Mouse (Mus musculus): ENCODE data around the gene Olfr1118.
"Not testable (repeated sequence)": the region's sequence is repeated elsewhere in the genome, so short reads cannot be mapped to it uniquely, and the experiment has no call there.

The Olfr1118 gene

GRCm38 (mm10) chr2:87307281-87307680 is at the start of gene Olfr1118:
Gene Olfr1118, plus strand, starts transcription at chr2:87307581.
- no peak for DNase-seq (ENCODE audit: low read depth, low spot score)

- DNase-seq (ENCODE audit: low read depth, low spot score) = no peak
Observed at GRCm38 (mm10) chr2:87267234-87267633, 40.1 kb upstream of the Olfr1118 start, which contains the start of gene Olfr1116. Gene Olfr1116, plus strand, starts transcription at chr2:87267534.

GRCm38 (mm10) chr2:87293977-87294376 is 13.4 kb upstream of the Olfr1118 start:
- not testable (repeated sequence) for DNase-seq (ENCODE audit: low read depth, low spot score)

GRCm38 (mm10) chr2:87354515-87354914 is 47.1 kb downstream of the Olfr1118 start, which contains the start of gene Olfr1120:
Gene Olfr1120, plus strand, starts transcription at chr2:87354815.
- no peak for DNase-seq (ENCODE audit: low read depth, low spot score)

- not testable (repeated sequence) for DNase-seq (ENCODE audit: low read depth, low spot score)
Observed at GRCm38 (mm10) chr2:87360121-87360520, 52.7 kb downstream of the Olfr1118 start.

All from brain, embryonic 18.5 days (tissue).